Mouse (Mus musculus) MEL (cell line): ENCODE measurements at regions not wholly inside any gene's neighbourhood (a gene's known extent, or its start where the extent isn't known, plus 50 kb on each side); places are given as distances from the start of the nearest gene placed in this dataset.

Experiments
- DNase-seq: peaks from one replicate; pipeline ENCODE4 v3.0.0; 2011; ENCODE audit warnings: low read depth, low spot score
- H3K27ac ChIP-seq: 2 replicates; pipeline ENCODE4 v1.5.1; 2012; ENCODE audit warnings: low read depth, mild to moderate bottlenecking, control low read depth, low read length, moderate library complexity; ENCODE audit not compliant: control insufficient read depth
- H3K27me3 ChIP-seq, 2 experiments: fragments of 150-350 bp in 1 of 2; sonication (generic) in 1 of 2; 2 replicates each; pipeline ENCODE4 v1.6.1; 2012; ENCODE audit warnings: low read length in 2 of 2, mild to moderate bottlenecking in 2 of 2, improper control_type of control experiment in 1 of 2, moderate library complexity in 1 of 2; ENCODE audit not compliant: insufficient read depth in 2 of 2, control insufficient read depth in 1 of 2
- H3K36me3 ChIP-seq, 2 experiments: 2 replicates each; pipeline ENCODE4 v1.6.1; 2012 to 2014; ENCODE audit warnings: low read length in 2 of 2, improper control_type of control experiment in 1 of 2, inconsistent platforms in 1 of 2, mild to moderate bottlenecking in 1 of 2; ENCODE audit not compliant: insufficient read depth in 2 of 2, control insufficient read depth in 1 of 2
- H3K4me1 ChIP-seq, 2 experiments: fragments of 150-350 bp in 1 of 2; sonication (generic) in 1 of 2; 2 replicates each; pipeline ENCODE4 v1.6.1; 2012; ENCODE audit warnings: low read length in 2 of 2, improper control_type of control experiment in 1 of 2, mild to moderate bottlenecking in 1 of 2; ENCODE audit not compliant: insufficient read depth in 2 of 2, control insufficient read depth in 1 of 2
- H3K4me3 ChIP-seq, 2 experiments: fragments of 150-350 bp in 1 of 2; sonication (generic) in 1 of 2; 2 replicates each; pipeline ENCODE4 v1.5.1; 2012; ENCODE audit warnings: low read depth in 2 of 2, low read length in 2 of 2, mild to moderate bottlenecking in 2 of 2, moderate library complexity in 2 of 2, control low read depth in 1 of 2, improper control_type of control experiment in 1 of 2; ENCODE audit not compliant: control insufficient read depth in 1 of 2, insufficient read depth in 1 of 2
- H3K79me2 ChIP-seq: 2 replicates; pipeline ENCODE4 v1.6.1; 2012; ENCODE audit warnings: mild to moderate bottlenecking, low read length, moderate library complexity; ENCODE audit not compliant: control insufficient read depth, poor library complexity, insufficient read depth
- H3K9ac ChIP-seq: 2 replicates; pipeline ENCODE4 v1.6.1; 2012; ENCODE audit warnings: low read depth, mild to moderate bottlenecking, control low read depth, low read length, moderate library complexity; ENCODE audit not compliant: control insufficient read depth, poor library complexity, severe bottlenecking
- H3K9me3 ChIP-seq: fragments of 150-350 bp; sonication (generic); replicated peaks from 2 replicates; pipeline ENCODE4 v1.6.1; 2012; ENCODE audit warnings: mild to moderate bottlenecking, low read length, improper control_type of control experiment, moderate library complexity; ENCODE audit not compliant: insufficient read depth
- CHD1 ChIP-seq: IDR thresholded peaks from 2 replicates; pipeline ENCODE4 v1.6.1; 2012; ENCODE audit warnings: low read depth, mild to moderate bottlenecking, inconsistent platforms, low read length, improper control_type of control experiment
- CHD2 ChIP-seq: IDR thresholded peaks from 2 replicates; pipeline ENCODE4 v1.6.1; 2011; ENCODE audit warnings: low read length, improper control_type of control experiment
- CTCF ChIP-seq, 3 experiments: IDR thresholded peaks in 2 of 3; conservative IDR thresholded peaks in 1 of 3; 2 replicates each; pipeline ENCODE4 v1.5.1; 2011 to 2012; ENCODE audit warnings: low read length in 3 of 3, low read depth in 2 of 3, mild to moderate bottlenecking in 2 of 3, improper control_type of control experiment in 1 of 3, inconsistent platforms in 1 of 3, mixed read lengths in 1 of 3, moderate library complexity in 1 of 3; ENCODE audit not compliant: control insufficient read depth in 1 of 3, insufficient read depth in 1 of 3, poor library complexity in 1 of 3, severe bottlenecking in 1 of 3
- ETS1 ChIP-seq: IDR thresholded peaks from 2 replicates; pipeline ENCODE4 v1.6.1; 2012; ENCODE audit warnings: low read depth, mild to moderate bottlenecking, inconsistent platforms, low read length, improper control_type of control experiment, moderate library complexity
- GABPA ChIP-seq: IDR thresholded peaks from 2 replicates; pipeline ENCODE4 v1.6.1; 2012; ENCODE audit warnings: low read depth, mild to moderate bottlenecking, inconsistent platforms, low read length, improper control_type of control experiment, moderate library complexity
- JUND ChIP-seq: IDR thresholded peaks from 2 replicates; pipeline ENCODE4 v1.6.1; 2011; ENCODE audit warnings: low read depth, mild to moderate bottlenecking, improper control_type of control experiment, low read length
- MAX ChIP-seq: IDR thresholded peaks from 2 replicates; pipeline ENCODE4 v1.6.1; 2011; ENCODE audit warnings: low read length, improper control_type of control experiment
- MAZ ChIP-seq: IDR thresholded peaks from 2 replicates; pipeline ENCODE4 v1.6.1; 2012; ENCODE audit warnings: low read depth, mild to moderate bottlenecking, inconsistent platforms, low read length, improper control_type of control experiment
- MEF2A ChIP-seq: IDR thresholded peaks from 2 replicates; pipeline ENCODE4 v1.6.1; 2014; ENCODE audit warnings: low read depth, mild to moderate bottlenecking, inconsistent platforms, low read length, improper control_type of control experiment; ENCODE audit not compliant: poor library complexity, insufficient replicate concordance, severe bottlenecking; ENCODE audit errors: extremely low read depth
- MYB ChIP-seq: IDR thresholded peaks from 2 replicates; pipeline ENCODE4 v1.6.1; 2011; ENCODE audit warnings: mild to moderate bottlenecking, low read depth, low read length, improper control_type of control experiment
- MYC ChIP-seq: IDR thresholded peaks from 2 replicates; pipeline ENCODE4 v1.6.1; 2011; ENCODE audit warnings: low read depth, mild to moderate bottlenecking, low read length, improper control_type of control experiment, moderate library complexity
- NELFE ChIP-seq: IDR thresholded peaks from 2 replicates; pipeline ENCODE4 v1.6.1; 2011; ENCODE audit warnings: low read depth, low read length, improper control_type of control experiment
- RAD21 ChIP-seq: IDR thresholded peaks from 2 replicates; pipeline ENCODE4 v1.6.1; 2011; ENCODE audit warnings: mild to moderate bottlenecking, low read depth, low read length, improper control_type of control experiment
- RCOR1 ChIP-seq: IDR thresholded peaks from 2 replicates; pipeline ENCODE4 v1.6.1; 2012; ENCODE audit warnings: low read depth, mild to moderate bottlenecking, inconsistent platforms, low read length, improper control_type of control experiment
- SMC3 ChIP-seq: IDR thresholded peaks from 2 replicates; pipeline ENCODE4 v1.6.1; 2011; ENCODE audit warnings: low read depth, low read length, improper control_type of control experiment
- TAL1 ChIP-seq: IDR thresholded peaks from 2 replicates; pipeline ENCODE4 v1.6.1; 2012; ENCODE audit warnings: mild to moderate bottlenecking, inconsistent platforms, low read length, moderate library complexity, mixed read lengths
- TBP ChIP-seq: IDR thresholded peaks from 2 replicates; pipeline ENCODE4 v1.8.0; 2011; ENCODE audit warnings: low read depth, low read length, improper control_type of control experiment
- TCF12 ChIP-seq: IDR thresholded peaks from 2 replicates; pipeline ENCODE4 v1.6.1; 2014; ENCODE audit warnings: low read depth, mild to moderate bottlenecking, inconsistent platforms, low read length, improper control_type of control experiment, moderate library complexity
- UBTF ChIP-seq: IDR thresholded peaks from 2 replicates; pipeline ENCODE4 v1.6.1; 2012; ENCODE audit warnings: low read depth, mild to moderate bottlenecking, inconsistent platforms, low read length, improper control_type of control experiment, moderate library complexity, borderline replicate concordance; ENCODE audit not compliant: insufficient read depth
- ZC3H11A ChIP-seq: IDR thresholded peaks from 2 replicates; pipeline ENCODE4 v1.6.1; 2012; ENCODE audit warnings: low read depth, mild to moderate bottlenecking, inconsistent platforms, low read length, improper control_type of control experiment

GRCm38 (mm10) chr16:76644281-76644680 lies 270.7 kb upstream of the Nrip1 start:
- Histone ChIP-seq H3K9ac (no peak overlapping the region), H3K4me3 (no peak overlapping the region), H3K27me3 (no peaks in the 10 kb centered on the region; a peak in 1 of 4 replicates), H3K36me3 (no peaks in the 10 kb centered on the region), H3K4me1 (no peaks in the 10 kb centered on the region), H3K9me3 (no peaks in the 10 kb centered on the region), H3K27ac (no peak overlapping the region), H3K79me2 (no peaks in the 10 kb centered on the region)
- TF ChIP-seq MAX (no peak), GABPA (no peak), JUND (no peak), CHD2 (no peak), MYC (no peak), TAL1 (no peak), UBTF (no peak)
- DNase-seq, result no peak

- Histone ChIP-seq H3K27me3 (no peaks in the 10 kb centered on the region; a peak in 1 of 4 replicates), H3K36me3 (no peaks in the 10 kb centered on the region), H3K4me3 (no peak overlapping the region), H3K4me1 (no peaks in the 10 kb centered on the region), H3K27ac (no peak overlapping the region), H3K9ac (no peak overlapping the region), H3K9me3 (no peaks in the 10 kb centered on the region), H3K79me2 (no peaks in the 10 kb centered on the region)
- no peak for DNase-seq
- TF ChIP-seq GABPA (no peak), ETS1 (no peak), MAZ (no peak), SMC3 (no peak), RCOR1 (no peak), CTCF (IDR thresholded peaks at IDR 0.05 in 2 of 3, conservative IDR thresholded peaks at IDR 0.05 in 1 of 3; ENCODE audit: control insufficient read depth in 1 of 3, insufficient read depth in 1 of 3, low read depth in 2 of 3, low read length in 3 of 3, poor library complexity in 1 of 3, severe bottlenecking in 1 of 3) (no peak), CHD1 (no peak), JUND (no peak), RAD21 (no peak), MEF2A (no peak)
These were observed 270.2 kb upstream of the Nrip1 start for GRCm38 (mm10) chr16:76643801-76644200.

- no peak for DNase-seq
- H3K9ac ChIP-seq, result no peak overlapping the region
- no peaks in the 10 kb centered on the region for H3K27me3 ChIP-seq
- H3K4me3 ChIP-seq, result peak overlapping the region in 1 of 2 experiments; percentile 42; a peak in 2 of 4 replicates
- H3K9me3 ChIP-seq, result no peaks in the 10 kb centered on the region
- H3K79me2 ChIP-seq, result no peaks in the 10 kb centered on the region
- H3K27ac ChIP-seq, result no peak overlapping the region
- peaks cover 0 to 3% of the 10 kb centered on the region in 2 experiments; a peak in 1 of 4 replicates for H3K4me1 ChIP-seq
- TF ChIP-seq NELFE, result no peak
- no peak for TF ChIP-seq MYC
- TF ChIP-seq ZC3H11A, result no peak
- TF ChIP-seq MYB, result no peak
- TF ChIP-seq SMC3, result no peak
- no peak for TF ChIP-seq TBP
- TF ChIP-seq TAL1, result no peak
- no peak for TF ChIP-seq CHD2
- TF ChIP-seq GABPA, result no peak
- no peak for TF ChIP-seq TCF12
- TF ChIP-seq, all 39 proteins: peak for 0
- peaks cover 0 to 2% of the 10 kb centered on the region in 2 experiments; a peak in 2 of 4 replicates for H3K36me3 ChIP-seq
These were observed 261.5 kb upstream of the Nrip1 start for GRCm38 (mm10) chr16:76635169-76635568.
